Mouse (Mus musculus): ENCODE measurements around the gene Hfe2. TPM values are rescaled to one million over a fixed set of nuclear protein-coding genes. Genes with fewer than 3 reads are reported as not detected.
A peak's percentile ranks its signal among the peaks of the same experiment; 100 is the strongest.

The Hfe2 gene
- total and polyA plus RNA-seq, 3 experiments = 199 to 295 (median 289) TPM

DNA sequence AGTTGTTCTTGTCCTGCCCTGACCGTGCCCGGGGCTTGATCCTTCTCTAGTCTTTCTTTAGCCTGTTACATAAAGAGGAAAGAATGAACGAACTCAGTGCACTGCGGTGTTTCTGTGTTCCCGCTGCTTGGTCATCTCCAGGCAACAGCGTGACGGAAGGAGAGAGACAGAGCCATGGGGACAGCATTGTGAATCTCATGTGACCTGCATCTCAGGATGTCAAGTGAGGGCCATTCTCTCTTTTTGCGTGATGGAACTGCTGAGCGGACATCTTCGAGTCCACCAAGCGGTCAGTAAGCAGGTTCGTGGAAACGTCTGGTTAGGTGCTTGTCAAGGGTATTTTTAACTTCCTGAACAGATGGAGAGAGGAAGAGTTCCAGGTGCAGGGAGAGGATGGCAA, 44.5 kb downstream of the Hfe2 start:
- Histone ChIP-seq H3K4me1 (ENCODE audit: control insufficient read depth, insufficient read depth, low read length) (peaks cover 42% of the 10 kb centered on the region), H3K27me3 (ENCODE audit: control insufficient read depth, insufficient read depth, low read length) (no peaks in the 10 kb centered on the region), H3K36me3 (ENCODE audit: control insufficient read depth, insufficient read depth, low read length) (no peaks in the 10 kb centered on the region; the same call in 1 of the 2 replicates), H3K4me3 (peak overlapping the region; percentile 39; the same call in 1 of the 2 replicates), H3K79me2 (replicated peaks; ENCODE audit: control insufficient read depth, insufficient read depth, low read length) (no peaks in the 10 kb centered on the region), H3K9ac (ENCODE audit: low read depth, low read length) (peak overlapping the region; percentile 21), H3K27ac (peak overlapping the region; percentile 100)
- intact Hi-C loops (cut with DNase I) = no loop called here
- 0 out of 2 replicates have a peak, but pooled peaks have one; percentile 28 for TF ChIP-seq POLR2A (IDR thresholded peaks at IDR 0.05; ENCODE audit: insufficient read depth, low read depth, low read length)
- peak; percentile 97 for TF ChIP-seq EP300 (IDR thresholded peaks at IDR 0.05; ENCODE audit: insufficient read depth, low read depth, low read length)
- no peak for TF ChIP-seq CTCF (IDR thresholded peaks at IDR 0.05)
- WGBS = 62% methylated on average over 13 of the region's 13 CpGs
- peak; percentile 52 to 68 for DNase-seq

DNA sequence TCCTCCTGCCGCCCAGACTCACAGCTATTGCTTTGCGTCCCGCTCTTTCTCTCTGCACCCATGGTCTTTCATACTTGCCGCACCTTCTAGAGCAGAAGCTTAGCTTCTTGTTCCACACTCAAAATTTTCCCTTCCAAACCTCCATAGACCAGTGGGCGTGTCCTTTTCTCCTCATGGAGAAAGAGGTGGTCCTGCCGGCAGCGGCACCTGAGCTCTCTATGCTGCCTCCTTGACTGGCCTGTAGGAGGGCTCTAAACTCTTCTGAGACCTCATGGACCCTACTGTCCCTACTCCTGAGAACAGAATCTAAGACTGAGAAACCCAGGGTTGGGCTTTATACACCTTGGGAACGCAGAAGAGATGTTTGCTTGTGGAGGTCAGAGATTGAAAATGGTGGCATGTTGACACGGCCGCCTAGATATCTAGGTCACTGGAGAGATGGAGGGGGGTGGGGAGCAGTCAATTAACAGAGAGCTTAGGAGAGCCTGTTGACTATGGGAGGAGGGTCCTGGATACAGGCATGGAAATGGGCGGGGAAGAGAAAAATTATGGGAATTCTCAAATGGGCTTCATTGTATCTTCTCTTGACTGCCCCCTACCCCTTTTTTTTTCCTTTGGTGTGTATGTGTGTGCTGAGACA, 45.1 kb downstream of the Hfe2 start:
- WGBS = 71% methylated on average over 11 of the region's 11 CpGs
- H3K36me3 ChIP-seq (ENCODE audit: control insufficient read depth, insufficient read depth, low read length) = no peaks in the 10 kb centered on the region; the same call in 1 of the 2 replicates
- H3K27ac ChIP-seq = peak overlapping the region; percentile 100
- H3K9ac ChIP-seq (ENCODE audit: low read depth, low read length) = peak overlapping the region; percentile 21
- intact Hi-C loops (cut with DNase I) = no loop called here
- H3K79me2 ChIP-seq (replicated peaks; ENCODE audit: control insufficient read depth, insufficient read depth, low read length) = no peaks in the 10 kb centered on the region
- H3K27me3 ChIP-seq (ENCODE audit: control insufficient read depth, insufficient read depth, low read length) = no peaks in the 10 kb centered on the region
- peak overlapping the region; percentile 39 for H3K4me3 ChIP-seq
- DNase-seq = no peak
- TF ChIP-seq POLR2A (IDR thresholded peaks at IDR 0.05; ENCODE audit: insufficient read depth, low read depth, low read length) = no peak
- no peak for TF ChIP-seq EP300 (IDR thresholded peaks at IDR 0.05; ENCODE audit: insufficient read depth, low read depth, low read length)
- TF ChIP-seq CTCF (IDR thresholded peaks at IDR 0.05) = no peak
- H3K4me1 ChIP-seq (ENCODE audit: control insufficient read depth, insufficient read depth, low read length) = peaks cover 42% of the 10 kb centered on the region

DNA sequence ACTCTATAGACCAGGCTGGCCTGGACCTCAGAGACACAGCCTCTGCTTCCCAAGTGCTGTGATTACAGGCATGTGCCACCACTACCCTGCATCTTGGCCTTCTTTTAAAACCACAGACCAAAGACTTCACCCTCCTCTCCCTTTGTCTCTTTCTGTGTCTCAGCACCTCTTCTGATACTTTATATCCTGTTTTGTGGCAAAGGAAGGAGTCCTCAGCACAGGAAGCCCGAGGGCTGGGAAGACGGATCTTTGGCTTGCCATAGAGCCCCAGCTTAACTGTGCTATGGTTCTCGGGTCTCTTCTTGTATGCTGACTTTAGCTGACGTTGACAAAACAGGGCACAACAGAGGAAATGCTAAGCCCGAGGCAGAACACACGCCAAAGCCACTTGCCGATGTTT, 45.7 kb downstream of the Hfe2 start:
- no peaks in the 10 kb centered on the region for H3K79me2 ChIP-seq (replicated peaks; ENCODE audit: control insufficient read depth, insufficient read depth, low read length)
- no peaks in the 10 kb centered on the region; the same call in 1 of the 2 replicates for H3K36me3 ChIP-seq (ENCODE audit: control insufficient read depth, insufficient read depth, low read length)
- WGBS = 21% methylated on average over 7 of the region's 7 CpGs
- intact Hi-C loops (cut with DNase I) = no loop called here
- peak; percentile 44 to 45 for DNase-seq
- peak overlapping the region; percentile 100 for H3K27ac ChIP-seq
- H3K4me1 ChIP-seq (ENCODE audit: control insufficient read depth, insufficient read depth, low read length) = peaks cover 46% of the 10 kb centered on the region
- H3K4me3 ChIP-seq = peak overlapping the region; percentile 4; the same call in 1 of the 2 replicates
- peak overlapping the region; percentile 10; the same call in 1 of the 2 replicates for H3K9ac ChIP-seq (ENCODE audit: low read depth, low read length)
- no peak; the same call in 1 of the 2 replicates for TF ChIP-seq POLR2A (IDR thresholded peaks at IDR 0.05; ENCODE audit: insufficient read depth, low read depth, low read length)
- no peak for TF ChIP-seq EP300 (IDR thresholded peaks at IDR 0.05; ENCODE audit: insufficient read depth, low read depth, low read length)
- no peak for TF ChIP-seq CTCF (IDR thresholded peaks at IDR 0.05)
- no peaks in the 10 kb centered on the region for H3K27me3 ChIP-seq (ENCODE audit: control insufficient read depth, insufficient read depth, low read length)

DNA sequence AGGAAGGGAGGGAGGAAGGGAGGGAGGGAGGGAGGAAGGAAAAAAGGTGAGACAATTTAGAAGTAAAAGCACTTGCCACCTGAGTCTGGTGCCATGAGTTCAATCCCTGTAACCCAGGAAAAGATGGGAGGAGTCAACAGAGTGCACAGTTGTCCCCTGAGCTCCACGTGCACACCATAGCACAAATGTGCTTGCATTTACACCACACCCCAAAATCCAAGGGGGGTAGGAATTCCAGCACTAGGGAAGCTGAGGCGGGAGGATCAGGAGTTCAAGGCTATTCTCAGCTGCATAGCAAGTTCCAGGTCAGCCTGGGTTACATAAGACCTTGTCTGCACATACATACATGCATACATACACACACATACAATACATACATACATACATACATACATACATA, 46.4 kb downstream of the Hfe2 start:
- Histone ChIP-seq H3K27ac (peak overlapping the region; percentile 100), H3K4me3 (no peak overlapping the region), H3K4me1 (ENCODE audit: control insufficient read depth, insufficient read depth, low read length) (peaks cover 50% of the 10 kb centered on the region), H3K79me2 (replicated peaks; ENCODE audit: control insufficient read depth, insufficient read depth, low read length) (no peaks in the 10 kb centered on the region), H3K36me3 (ENCODE audit: control insufficient read depth, insufficient read depth, low read length) (no peaks in the 10 kb centered on the region; the same call in 1 of the 2 replicates), H3K9ac (ENCODE audit: low read depth, low read length) (peak overlapping the region; percentile 10; the same call in 1 of the 2 replicates), H3K27me3 (ENCODE audit: control insufficient read depth, insufficient read depth, low read length) (no peaks in the 10 kb centered on the region)
- TF ChIP-seq CTCF (IDR thresholded peaks at IDR 0.05) (no peak), EP300 (IDR thresholded peaks at IDR 0.05; ENCODE audit: insufficient read depth, low read depth, low read length) (no peak), POLR2A (IDR thresholded peaks at IDR 0.05; ENCODE audit: insufficient read depth, low read depth, low read length) (no peak)
- 39% methylated on average over 2 of the region's 2 CpGs for WGBS
- DNase-seq = peak in 1 of 2 experiments; percentile 31
- intact Hi-C loops (cut with DNase I) = no loop called here

DNA sequence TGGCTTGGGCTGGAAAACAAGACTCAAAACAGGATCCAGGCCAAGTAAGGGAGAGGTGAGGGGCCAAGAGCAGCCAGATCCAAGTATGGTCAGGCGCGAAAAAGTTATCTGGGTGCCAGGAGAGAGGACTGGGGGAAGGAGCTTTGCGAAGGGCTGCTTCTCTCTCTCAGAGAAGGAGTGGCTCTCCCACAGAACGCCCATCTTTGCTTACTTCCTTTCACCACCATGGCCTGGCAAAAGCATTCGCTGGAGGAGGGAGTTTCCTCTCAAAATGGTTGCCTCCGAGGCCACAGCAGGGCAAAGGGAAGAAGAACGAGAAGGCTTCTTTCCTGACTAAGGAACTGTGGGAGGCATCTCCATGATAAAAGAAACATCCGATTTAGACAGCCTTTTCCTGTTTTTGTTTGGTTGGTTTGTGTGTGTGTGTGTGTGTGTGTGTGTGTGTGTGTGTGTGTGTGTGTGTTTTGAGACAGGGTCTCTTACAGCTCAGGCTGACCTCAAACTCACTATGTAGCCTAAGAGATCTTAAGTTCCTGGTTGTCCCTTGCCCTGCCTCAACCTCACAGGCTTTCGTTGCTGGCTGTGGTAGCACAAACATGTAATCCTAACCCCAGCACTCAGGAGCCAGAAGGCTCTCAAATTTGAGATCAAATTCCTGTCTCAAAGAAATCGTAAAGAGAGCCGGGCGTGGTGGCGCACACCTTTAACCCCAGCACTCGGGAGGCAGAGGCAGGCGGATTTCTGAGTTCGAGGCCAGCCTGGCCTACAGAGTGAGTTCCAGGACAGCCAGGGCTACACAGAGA, 47.1 kb downstream of the Hfe2 start:
- no peaks in the 10 kb centered on the region; the same call in 1 of the 2 replicates for H3K36me3 ChIP-seq (ENCODE audit: control insufficient read depth, insufficient read depth, low read length)
- H3K4me1 ChIP-seq (ENCODE audit: control insufficient read depth, insufficient read depth, low read length) = peaks cover 52% of the 10 kb centered on the region
- H3K27me3 ChIP-seq (ENCODE audit: control insufficient read depth, insufficient read depth, low read length) = no peaks in the 10 kb centered on the region
- WGBS = 36% methylated on average over 16 of the region's 16 CpGs
- TF ChIP-seq CTCF (IDR thresholded peaks at IDR 0.05) (no peak), POLR2A (IDR thresholded peaks at IDR 0.05; ENCODE audit: insufficient read depth, low read depth, low read length) (peak; percentile 66), EP300 (IDR thresholded peaks at IDR 0.05; ENCODE audit: insufficient read depth, low read depth, low read length) (peak; percentile 85)
- DNase-seq = peak; percentile 70 to 81
- no peak overlapping the region for H3K4me3 ChIP-seq
- peak overlapping the region; percentile 100 for H3K27ac ChIP-seq
- intact Hi-C loops (cut with DNase I) = no loop called here
- peak overlapping the region; percentile 11; the same call in 1 of the 2 replicates for H3K9ac ChIP-seq (ENCODE audit: low read depth, low read length)
- H3K79me2 ChIP-seq (replicated peaks; ENCODE audit: control insufficient read depth, insufficient read depth, low read length) = no peaks in the 10 kb centered on the region
